Mouse (Mus musculus): ENCODE measurements at regions not wholly inside any gene's neighbourhood (a gene's known extent, or its start where the extent isn't known, plus 50 kb on each side); places are given as distances from the start of the nearest gene placed in this dataset.

DNA sequence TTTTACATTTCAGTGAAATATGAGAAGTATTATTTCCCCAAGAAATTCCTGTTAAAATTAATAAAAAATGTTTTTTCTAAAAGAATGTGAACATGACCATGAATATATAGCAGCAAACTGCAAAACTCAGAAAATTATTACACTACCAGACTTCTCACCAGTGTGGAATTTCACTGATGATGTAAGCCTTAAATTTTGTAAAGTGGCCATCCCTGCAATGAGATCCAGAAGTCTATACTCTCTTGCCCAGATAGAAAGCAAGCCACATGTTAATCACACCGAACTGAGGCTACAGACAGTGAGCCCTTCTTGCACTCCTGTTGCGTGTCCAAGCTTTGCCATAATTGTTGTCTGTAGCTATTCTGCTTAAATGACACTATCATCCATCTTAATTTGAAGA lies 62.6 kb upstream of the P3h2 start:
- DNase-seq: no peak

DNA sequence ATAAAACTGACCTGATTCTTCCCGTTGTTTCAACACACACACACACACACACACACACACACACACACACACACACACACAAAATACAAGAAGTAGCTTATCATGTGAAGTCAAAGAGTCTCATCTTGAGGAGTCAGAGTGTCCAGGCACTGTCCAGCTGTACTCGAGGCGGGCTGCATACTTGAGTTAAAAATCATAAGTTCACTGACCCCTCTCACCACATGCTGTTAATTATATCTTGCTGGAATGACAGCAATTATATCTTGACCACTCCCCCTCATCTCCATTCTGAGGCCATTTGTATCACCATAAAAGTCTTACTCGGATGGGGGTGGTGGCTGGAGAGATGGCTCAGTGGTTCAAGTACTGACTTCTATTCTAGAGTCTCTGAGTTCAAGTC lies 58.5 kb upstream of the P3h2 start:
- no peak for DNase-seq

DNA sequence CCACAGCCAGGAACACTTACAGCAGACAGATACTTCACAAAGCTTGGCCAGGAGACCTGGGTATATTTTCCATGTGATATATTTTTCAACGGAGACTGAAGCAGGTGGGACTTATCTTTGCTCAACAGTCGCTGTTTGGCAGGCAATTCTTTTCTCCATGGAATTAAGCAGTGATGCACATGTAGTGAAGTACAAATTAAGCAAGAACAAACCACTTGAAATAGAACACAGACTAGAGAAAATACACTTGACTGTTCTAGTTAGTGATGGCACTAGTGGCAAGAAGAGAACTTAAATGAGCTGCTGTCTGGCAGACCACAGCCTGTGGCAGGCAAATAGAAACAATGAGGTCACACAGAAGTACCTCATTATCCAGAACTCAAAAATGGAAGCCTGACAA lies 57.8 kb upstream of the P3h2 start:
- DNase-seq: no peak

DNA sequence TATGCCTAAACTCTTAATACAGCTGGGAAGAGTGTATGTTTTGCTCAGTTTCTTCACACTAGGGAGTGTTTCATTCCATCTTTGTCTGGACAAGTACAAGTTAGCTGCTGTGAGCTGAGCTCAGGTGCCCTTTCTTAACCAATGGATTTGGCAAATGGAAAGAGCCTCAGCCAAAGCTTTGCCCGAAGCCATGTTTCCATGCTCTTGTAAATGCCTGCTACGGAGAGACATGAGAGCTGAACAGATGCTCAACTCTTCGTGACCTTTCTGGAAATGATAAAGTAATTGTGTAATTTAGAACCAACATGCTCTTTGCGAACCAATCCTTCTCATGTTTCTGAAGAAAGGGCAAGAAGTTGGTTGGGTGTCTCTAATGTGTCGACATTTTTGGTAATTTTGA lies 52.0 kb upstream of the P3h2 start:
- no peak for DNase-seq

Data from thymus, postnatal 4 days (tissue).